Mouse (Mus musculus) kidney, adult 2 months (tissue): ENCODE results near the gene Gfm2.

ENCODE experiments used
- CTCF ChIP-seq: fragments of 200-500 bp; conservative IDR thresholded peaks from 2 replicates; pipeline ENCODE4 v1.5.1; 2011; ENCODE audit warnings: low read depth, mild to moderate bottlenecking, control low read depth, low read length, moderate library complexity, mixed read lengths; ENCODE audit not compliant: insufficient read depth, insufficient read length
- POLR2A ChIP-seq: fragments of 200-500 bp; IDR thresholded peaks from one replicate; pipeline ENCODE4 v1.6.1; 2011; ENCODE audit warnings: low read depth, low read length, control low read depth

DNA sequence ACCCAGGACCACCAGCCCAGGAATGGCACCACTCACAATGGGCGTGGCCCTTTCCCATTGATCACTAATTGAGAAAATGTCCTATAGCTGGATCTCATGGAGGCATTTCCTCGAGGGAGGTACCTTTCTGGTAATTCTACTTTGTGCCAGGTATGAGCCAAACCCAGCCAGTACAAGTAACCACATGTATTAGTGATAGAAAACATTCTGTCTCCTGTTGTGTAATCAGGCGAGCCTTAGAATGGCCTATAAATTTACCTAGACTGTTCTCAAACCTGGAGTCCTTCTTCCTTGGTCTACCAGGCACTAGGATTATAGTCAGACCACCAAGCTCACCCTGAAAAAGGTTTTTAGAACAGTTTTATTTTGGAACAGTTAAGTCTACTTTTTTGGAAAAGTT lies 16.4 kb upstream of the Gfm2 start:
- no peak for TF ChIP-seq POLR2A
- TF ChIP-seq CTCF = no peak
